13 mouse cellular contexts compared by ENCODE assay signal in genomic region chr8:61324363-61324914, GRCm38 (mm10).
A peak's percentile ranks its signal among the peaks of the same experiment; 100 is the strongest.
DNase-seq lines count a peak whose midpoint lies in the region; ATAC-seq and TF ChIP-seq lines count a peak whose summit lies in the region.
"Had no signal": no experiment of that assay in that cellular context is flagged by ENCODE, and none has a peak within 500 bp of the region (broad histone marks: within the 10 kb centered on the region; RNA-seq: fewer than 3 reads in every experiment).

No protein-coding gene starts in this region.

- no peak for TF ChIP-seq POLR2A in brain, embryonic 14.5 days (IDR thresholded peaks at IDR 0.05; ENCODE audit: borderline replicate concordance, extremely low read depth, insufficient read depth, insufficient read length, poor library complexity, severe bottlenecking)

- no peaks in the 10 kb centered on the region for H3K36me3 ChIP-seq in forebrain, embryonic 11.5 days (ENCODE audit: control insufficient read depth, insufficient read depth, low read length)
- H3K36me3 ChIP-seq in hindbrain, embryonic 16.5 days (ENCODE audit: control insufficient read depth, insufficient read depth, low read length) = no peaks in the 10 kb centered on the region

- TF ChIP-seq CTCF in brain, embryonic 14.5 days (IDR thresholded peaks at IDR 0.05; ENCODE audit: borderline replicate concordance, extremely low read depth, insufficient read depth, insufficient read length) = no peak

- H3K4me3 ChIP-seq in forebrain, embryonic 11.5 days (ENCODE audit: low read depth, low read length) = no peak overlapping the region
- H3K4me3 ChIP-seq in hindbrain, embryonic 16.5 days (ENCODE audit: low read length) = no peak overlapping the region
- H3K4me3 ChIP-seq: limb, embryonic 15.5 days had no signal

- ATAC-seq in forebrain, embryonic 11.5 days (replicated peaks; ENCODE audit: low FRiP score) = peak; percentile 74
- ATAC-seq in hindbrain, embryonic 16.5 days = 0 out of 2 replicates have a peak, but pooled peaks have one; percentile 13
- ATAC-seq: inflammation-experienced regulatory T-cells, adult 6 months had no signal

- no peak overlapping the region for H3K9ac ChIP-seq in forebrain, embryonic 11.5 days (ENCODE audit: low read length)
- H3K9ac ChIP-seq in hindbrain, embryonic 16.5 days (ENCODE audit: low read depth, low read length) = no peak overlapping the region
- H3K9ac ChIP-seq: limb, embryonic 15.5 days; lung, embryonic 14.5 days had no signal

- 7% methylated on average over 10 of the region's 10 CpGs for WGBS in forebrain, embryonic 11.5 days
- 23% methylated on average over 10 of the region's 10 CpGs for WGBS in hindbrain, embryonic 16.5 days

- peaks cover 20% of the 10 kb centered on the region for H3K4me1 ChIP-seq in forebrain, embryonic 11.5 days (replicated peaks; ENCODE audit: control insufficient read depth, insufficient read depth, low read length)
- peaks cover 15% of the 10 kb centered on the region for H3K4me1 ChIP-seq in hindbrain, embryonic 16.5 days (ENCODE audit: control insufficient read depth, insufficient read depth, low read depth, low read length)

- H3K9me3 ChIP-seq in forebrain, embryonic 11.5 days (ENCODE audit: control insufficient read depth, low read length) = no peaks in the 10 kb centered on the region
- no peaks in the 10 kb centered on the region for H3K9me3 ChIP-seq in hindbrain, embryonic 16.5 days (ENCODE audit: control insufficient read depth, low read length)
- H3K9me3 ChIP-seq: limb, embryonic 15.5 days had no signal

- DNase-seq in gastrocnemius, postnatal 10 days = peak; percentile 21
- DNase-seq in gastrocnemius, postnatal 14 days = no peak
- peak; percentile 81 for DNase-seq in brain, embryonic 14.5 days (ENCODE audit: low read depth)
- DNase-seq in forebrain, embryonic 11.5 days (ENCODE audit: low spot score) = peak; percentile 77
- no peak for DNase-seq in urinary bladder, adult 18-20 months (ENCODE audit: low spot score in 2 of 2)
- DNase-seq in left cerebral cortex, postnatal 36 days (ENCODE audit: low spot score in 2 of 2) = no peak
- DNase-seq in thymus, adult 18-20 months = no peak
- DNase-seq: adrenal gland, postnatal 25 days; cerebellum, adult 11 months; lung, embryonic 14.5 days had no signal

- no peaks in the 10 kb centered on the region for H3K27me3 ChIP-seq in forebrain, embryonic 11.5 days (ENCODE audit: control insufficient read depth, insufficient read depth, low read length)
- no peaks in the 10 kb centered on the region for H3K27me3 ChIP-seq in hindbrain, embryonic 16.5 days (replicated peaks; ENCODE audit: control insufficient read depth, insufficient read depth, low read length)
- H3K27me3 ChIP-seq: limb, embryonic 15.5 days had no signal

- H3K27ac ChIP-seq in forebrain, embryonic 11.5 days (ENCODE audit: low read depth, low read length) = peak overlapping the region; percentile 78
- H3K27ac ChIP-seq in hindbrain, embryonic 16.5 days (ENCODE audit: low read depth, low read length) = no peak overlapping the region
- H3K27ac ChIP-seq: limb, embryonic 15.5 days had no signal

- 0 out of 2 replicates have a peak overlapping the region, but pooled peaks have one; percentile 12 for H3K4me2 ChIP-seq in forebrain, embryonic 11.5 days (ENCODE audit: low read depth, low read length, severe bottlenecking)
- no peak overlapping the region for H3K4me2 ChIP-seq in hindbrain, embryonic 16.5 days (ENCODE audit: low read length)
- H3K4me2 ChIP-seq: limb, embryonic 15.5 days; lung, embryonic 14.5 days had no signal

- intact Hi-C loops in gastrocnemius, postnatal 14 days (cut with DNase I; ENCODE audit: low total_unique reads) = no loop called here
- intact Hi-C loops in left cerebral cortex, postnatal 36 days (cut with DNase I) = no loop called here

Comparison
In these comparisons a context has a peak if more than half of its experiments do, and no peak if none do; other contexts are left out.
1. DNase-seq: peak in gastrocnemius, postnatal 10 days (single experiment), brain, embryonic 14.5 days (single experiment) and forebrain, embryonic 11.5 days (single experiment); none in gastrocnemius, postnatal 14 days (single experiment), urinary bladder, adult 18-20 months (0 of 2), left cerebral cortex, postnatal 36 days (0 of 2) and thymus, adult 18-20 months (0 of 2).